Mouse (Mus musculus) bone marrow macrophage, adult 2 months (primary cell): ENCODE results near the gene Gpr171. TPM values are rescaled to one million over a fixed set of nuclear protein-coding genes. Genes with fewer than 3 reads are reported as not detected.
"Not testable (repeated sequence)": the region's sequence is repeated elsewhere in the genome, so short reads cannot be mapped to it uniquely, and the experiment has no call there.

ENCODE experiments used
- H3K27ac ChIP-seq: 2 replicates; pipeline ENCODE4 v1.5.1; 2012; ENCODE audit warnings: low read depth, low read length; ENCODE audit not compliant: insufficient read depth
- H3K4me1 ChIP-seq: 2 replicates; pipeline ENCODE4 v1.6.1; 2012; ENCODE audit warnings: low read length; ENCODE audit not compliant: control insufficient read depth, insufficient read depth
- H3K4me3 ChIP-seq: 2 replicates; pipeline ENCODE4 v1.5.1; 2012; ENCODE audit warnings: mild to moderate bottlenecking, low read length, moderate library complexity; ENCODE audit not compliant: insufficient read depth
- CTCF ChIP-seq: IDR thresholded peaks from 2 replicates; pipeline ENCODE4 v1.5.1; 2012; ENCODE audit warnings: low read depth, mild to moderate bottlenecking, low read length, moderate library complexity
- POLR2A ChIP-seq: IDR thresholded peaks from 2 replicates; pipeline ENCODE4 v1.6.1; 2012; ENCODE audit warnings: mild to moderate bottlenecking, low read depth, low read length, borderline replicate concordance
- polyA plus RNA-seq: library from polyadenylated mRNA; stranded (reverse); fragments of >200 nt; gene quantifications from 2 replicates; pipeline ENCODE4 v1.2.4, GENCODE M21; 2012; ENCODE audit not compliant: missing spikeins, insufficient read depth, insufficient read length

Gpr171 gene
- 0.98 and 1.1 TPM in 2 replicates for polyA plus RNA-seq

DNA sequence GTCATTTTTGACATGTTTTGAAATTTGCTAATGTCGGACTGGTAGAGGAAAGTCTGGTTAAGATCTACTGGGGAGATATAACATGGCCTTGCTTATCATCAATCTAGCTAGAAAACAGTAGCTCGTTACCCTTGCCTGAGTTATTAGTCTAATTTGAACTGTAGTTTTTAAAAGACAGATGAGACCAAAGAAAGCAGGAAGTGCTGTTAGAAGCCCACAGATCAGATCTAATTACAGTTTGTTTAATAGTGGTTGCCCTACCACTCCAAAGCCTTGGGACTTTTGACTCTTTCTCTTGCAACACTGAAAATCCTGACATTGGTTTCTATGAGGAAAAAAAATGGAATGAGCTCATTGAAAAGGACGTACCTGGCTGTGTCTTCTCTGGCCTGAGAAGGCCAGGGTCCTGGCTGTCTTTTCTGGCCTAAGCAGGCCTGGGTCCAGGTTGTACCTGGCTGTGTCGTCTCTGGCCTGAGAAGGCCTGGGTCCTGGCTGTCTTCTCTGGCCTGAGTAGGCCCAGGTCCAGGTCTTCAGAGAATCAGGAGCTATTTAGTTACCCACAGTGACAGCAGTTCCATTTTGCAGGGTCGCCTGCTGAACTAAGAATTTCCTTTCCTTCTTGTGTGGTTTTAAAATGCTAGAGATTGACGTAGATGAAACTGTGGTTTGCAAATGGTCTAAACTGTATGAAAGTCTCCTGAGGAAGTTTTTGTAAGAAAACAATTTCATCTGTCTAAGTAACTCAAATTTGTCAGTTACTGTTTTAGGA, at the start of gene Gpr171:
TSS of gene Gpr171 (minus strand) at position 604 of the 769 bp plus-strand sequence.
- H3K4me3 ChIP-seq: no peak within 1 kb of the TSS
- no peak for TF ChIP-seq POLR2A
- TF ChIP-seq CTCF: no peak
- peaks cover 6% of the 10 kb centered on the region for H3K4me1 ChIP-seq
- no peak within 1 kb of the TSS for H3K27ac ChIP-seq

DNA sequence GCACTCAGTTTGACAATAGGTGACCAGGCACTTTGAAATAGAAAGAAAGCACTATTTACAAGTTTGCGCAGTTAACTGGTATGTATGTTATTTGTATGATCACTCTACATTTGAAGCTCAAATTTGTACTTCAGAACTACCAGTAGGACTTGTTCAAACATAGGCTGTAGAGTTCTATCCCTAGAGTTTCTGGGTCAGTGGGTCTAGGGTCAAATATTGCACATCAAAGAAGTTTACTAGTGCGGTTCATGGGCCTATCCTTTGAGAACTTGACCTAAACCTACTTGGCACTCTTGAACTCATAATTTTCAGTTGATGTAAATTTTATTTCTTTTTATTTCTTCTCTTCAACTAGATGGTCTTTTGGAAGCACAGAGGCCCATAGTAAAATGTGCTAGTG, 49.0 kb upstream of the Gpr171 start:
- TF ChIP-seq POLR2A: no peak
- no peak for TF ChIP-seq CTCF
- Histone ChIP-seq H3K27ac (no peak overlapping the region), H3K4me3 (no peak overlapping the region), H3K4me1 (peaks cover 18% of the 10 kb centered on the region)

DNA sequence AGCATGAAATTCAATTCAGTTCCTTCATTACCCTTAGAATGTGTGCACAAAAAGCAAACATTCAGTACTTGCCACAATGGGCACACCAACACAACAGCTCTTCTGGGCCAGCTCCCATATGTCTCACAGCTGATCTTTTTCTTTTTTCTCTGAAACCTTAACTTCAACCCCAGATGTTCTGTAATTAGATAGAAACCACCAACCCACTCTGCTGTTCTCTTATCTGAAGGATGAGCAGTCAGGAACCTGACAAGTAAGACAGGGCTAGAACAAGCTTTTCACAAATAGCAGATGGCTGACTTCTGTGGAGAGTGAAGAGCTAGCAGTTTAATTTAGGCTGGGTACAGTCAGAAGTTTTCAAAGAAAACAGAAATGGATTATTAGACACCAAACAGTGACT, 48.0 kb upstream of the Gpr171 start:
- Histone ChIP-seq H3K4me3 (no peak overlapping the region), H3K27ac (no peak overlapping the region), H3K4me1 (peaks cover 15% of the 10 kb centered on the region)
- TF ChIP-seq POLR2A (no peak), CTCF (no peak)

DNA sequence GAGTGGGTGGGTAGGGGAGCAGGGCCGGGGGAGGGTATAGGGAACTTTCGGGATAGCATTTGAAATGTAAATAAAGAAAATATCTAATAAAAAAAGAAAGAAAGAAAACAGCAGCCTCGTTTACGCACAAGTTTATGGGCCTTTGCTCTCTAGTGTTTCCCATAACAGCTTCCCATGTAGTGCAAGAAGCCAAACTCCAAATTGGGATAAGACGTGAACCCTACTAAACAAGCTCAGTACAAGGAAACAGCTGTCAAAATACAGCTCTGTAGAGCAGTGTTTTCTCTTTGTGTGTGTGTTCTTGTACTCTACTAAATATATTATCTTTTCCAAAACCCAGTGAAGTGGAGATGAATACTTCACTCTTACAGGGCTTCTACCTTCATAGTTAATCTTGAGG, 43.6 kb upstream of the Gpr171 start:
- no peak overlapping the region for H3K4me3 ChIP-seq
- H3K4me1 ChIP-seq: peaks cover 3% of the 10 kb centered on the region; the same call in 1 of the 2 replicates
- H3K27ac ChIP-seq: no peak overlapping the region
- TF ChIP-seq CTCF (no peak), POLR2A (no peak)

DNA sequence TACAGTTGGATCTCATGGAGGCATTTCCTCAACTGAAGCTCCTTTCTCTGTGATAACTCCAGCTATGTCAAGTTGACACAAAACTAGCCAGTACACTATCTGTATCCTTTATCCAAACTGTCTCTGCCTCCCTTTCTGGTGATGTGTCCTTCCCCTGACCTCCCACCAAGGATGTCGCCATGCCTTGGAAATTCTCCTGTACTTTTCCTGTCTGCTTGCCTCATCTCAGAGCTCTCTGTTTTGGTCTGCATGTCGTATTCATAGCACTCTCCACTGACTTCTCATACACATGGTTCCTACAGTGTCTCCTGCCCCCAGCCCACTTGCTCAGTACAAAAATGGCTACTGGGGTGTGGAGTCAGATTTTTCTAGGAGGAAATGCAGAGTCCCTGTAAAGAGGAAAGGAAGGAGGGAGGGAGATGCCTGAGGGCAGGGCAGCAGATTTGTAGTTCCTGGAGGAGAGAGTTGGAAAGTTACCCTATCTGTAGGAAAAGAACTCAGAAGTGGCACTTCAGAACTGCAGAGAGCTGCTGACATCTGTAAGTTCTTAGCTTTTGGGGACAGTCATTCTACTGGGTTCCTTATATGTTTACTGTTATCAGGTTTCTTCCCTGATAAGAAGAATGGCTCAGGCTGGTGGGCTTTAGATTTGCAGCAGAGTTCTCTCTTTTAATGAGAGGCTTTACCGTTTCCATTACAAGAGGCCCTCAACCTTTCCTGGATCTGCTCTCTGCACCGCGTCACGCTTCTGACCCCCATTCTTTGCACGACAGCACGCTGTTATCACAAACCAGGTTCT, 40.1 kb upstream of the Gpr171 start:
- H3K4me1 ChIP-seq: peaks cover 3% of the 10 kb centered on the region; the same call in 1 of the 2 replicates
- no peak overlapping the region for H3K27ac ChIP-seq
- TF ChIP-seq POLR2A: no peak
- TF ChIP-seq CTCF: no peak
- H3K4me3 ChIP-seq: no peak overlapping the region

DNA sequence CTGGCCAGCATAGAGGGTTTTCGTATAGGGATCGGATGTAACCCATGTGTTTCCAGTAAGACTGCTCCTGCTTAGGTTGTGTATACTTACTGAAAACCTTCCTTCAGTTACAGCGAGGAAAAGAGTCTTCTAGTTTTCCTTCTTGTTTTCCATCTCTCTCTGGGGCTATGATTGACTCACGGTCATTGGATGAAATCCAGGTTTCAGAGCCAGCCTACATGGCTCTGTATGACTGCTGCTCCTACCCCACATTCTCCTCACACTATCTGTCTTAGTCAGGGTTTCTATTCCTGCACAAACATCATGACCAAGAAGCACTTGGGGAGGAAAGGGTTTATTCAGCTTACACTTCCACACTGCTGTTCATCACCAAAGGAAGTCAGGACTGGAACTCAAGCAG, 39.3 kb upstream of the Gpr171 start:
- H3K4me1 ChIP-seq, H3K4me3 ChIP-seq, H3K27ac ChIP-seq: not testable (repeated sequence)

DNA sequence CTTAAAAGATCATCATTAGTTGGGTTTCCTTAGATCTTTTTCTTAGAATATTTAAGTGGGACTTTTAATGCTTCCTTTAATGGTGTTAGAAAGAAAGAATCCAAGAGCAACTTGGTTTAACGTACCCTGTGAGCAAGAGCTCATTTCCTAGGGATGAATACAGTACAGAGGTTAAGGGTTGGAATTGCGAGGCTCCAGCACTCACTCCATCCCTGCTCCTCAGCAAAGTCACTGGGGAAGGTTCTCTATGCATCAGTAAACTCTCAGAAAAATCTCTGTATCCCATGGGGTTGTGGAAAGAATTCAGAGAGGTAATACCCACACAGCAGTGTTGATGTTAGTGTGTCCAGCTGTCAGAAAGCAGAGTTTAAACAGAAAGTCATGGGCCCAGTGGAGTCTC, 38.5 kb upstream of the Gpr171 start:
- H3K4me3 ChIP-seq: no peak overlapping the region
- H3K27ac ChIP-seq: no peak overlapping the region
- TF ChIP-seq POLR2A (no peak), CTCF (no peak)
- H3K4me1 ChIP-seq: peaks cover 7% of the 10 kb centered on the region

DNA sequence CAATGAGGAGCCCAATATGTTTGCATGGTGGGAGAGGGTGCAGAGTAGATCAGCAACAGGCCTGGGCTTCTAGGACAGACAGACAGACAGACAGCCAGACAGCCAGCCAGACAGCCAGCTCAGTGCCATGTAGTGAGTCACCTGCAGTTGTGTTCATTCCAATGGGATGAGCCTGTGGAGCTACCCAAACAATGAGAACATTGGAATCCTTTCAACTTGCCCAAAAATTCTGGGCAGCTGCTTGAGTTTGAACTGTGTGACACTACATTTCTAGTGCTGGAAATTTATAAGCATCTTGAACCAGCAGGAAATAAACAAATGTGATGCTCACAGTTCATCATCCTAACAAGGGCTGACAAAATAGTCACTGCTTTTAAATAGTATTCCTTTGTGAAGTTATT, 38.0 kb upstream of the Gpr171 start:
- Histone ChIP-seq H3K4me3 (no peak overlapping the region), H3K27ac (no peak overlapping the region), H3K4me1 (peaks cover 7% of the 10 kb centered on the region)
- TF ChIP-seq POLR2A: no peak
- no peak for TF ChIP-seq CTCF

DNA sequence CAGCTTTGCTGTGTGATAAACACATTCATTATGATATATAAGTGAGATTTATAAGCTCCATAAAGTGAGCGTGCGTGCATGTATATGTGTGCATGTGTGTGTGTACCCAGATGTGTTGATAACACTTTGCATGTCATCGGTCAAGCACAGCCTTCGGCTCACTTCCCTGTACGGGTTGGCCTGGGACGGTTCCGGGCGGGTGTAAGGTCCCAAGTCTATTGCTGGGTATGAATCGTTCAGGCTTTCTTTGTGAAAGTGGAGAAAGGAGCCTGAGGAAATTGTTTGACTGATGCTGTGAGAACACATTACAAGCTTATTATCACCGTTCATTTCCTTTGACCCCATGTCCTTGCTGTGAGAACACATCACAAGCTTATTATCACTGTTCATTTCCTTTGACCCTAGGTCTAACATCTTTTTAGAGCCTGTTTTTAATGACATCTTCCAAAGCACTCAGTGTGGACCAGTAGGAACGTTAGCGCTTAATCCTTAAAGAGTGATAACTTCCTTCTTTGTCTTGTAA, 37.4 kb upstream of the Gpr171 start:
- H3K4me1 ChIP-seq: peaks cover 7% of the 10 kb centered on the region
- no peak overlapping the region for H3K27ac ChIP-seq
- H3K4me3 ChIP-seq: no peak overlapping the region
- no peak for TF ChIP-seq POLR2A
- no peak for TF ChIP-seq CTCF

DNA sequence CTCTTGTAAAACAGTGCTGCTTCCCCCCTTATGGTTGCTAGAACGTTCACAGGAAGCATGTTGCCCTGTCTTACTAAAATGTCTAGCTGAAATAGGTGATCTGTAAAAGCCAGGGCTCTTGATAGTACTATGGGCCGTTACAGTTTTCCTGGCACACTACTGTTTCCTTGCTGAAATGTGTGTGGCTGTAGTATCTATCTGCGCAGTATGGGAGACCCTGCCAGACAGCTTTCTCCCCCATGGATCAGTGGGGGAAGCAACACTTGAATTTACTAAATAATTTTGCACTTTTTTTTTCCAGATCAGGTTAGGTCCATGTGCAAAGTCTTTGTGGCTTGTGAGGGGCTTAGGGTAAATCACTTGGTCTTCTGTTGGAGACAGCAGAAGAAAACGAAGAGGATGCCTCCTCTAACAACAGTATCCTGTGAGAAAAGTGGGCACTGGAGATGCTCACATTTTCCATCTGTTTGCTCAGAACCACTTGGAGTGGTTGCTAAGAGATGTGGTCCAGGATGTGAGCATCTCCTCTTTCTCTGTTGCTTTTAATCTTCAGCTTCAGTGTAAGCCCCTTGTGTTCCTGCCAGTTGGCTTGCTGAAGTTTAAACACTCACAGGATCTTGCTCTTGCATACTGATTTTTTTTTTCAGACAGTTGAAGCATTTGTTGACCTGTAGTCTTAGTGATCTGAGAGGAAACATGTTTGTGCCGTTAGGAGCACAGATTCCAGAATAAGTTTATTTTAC, 34.5 kb upstream of the Gpr171 start:
- no peak overlapping the region for H3K4me3 ChIP-seq
- no peak for TF ChIP-seq CTCF
- TF ChIP-seq POLR2A: no peak
- H3K4me1 ChIP-seq: peaks cover 7% of the 10 kb centered on the region
- H3K27ac ChIP-seq: no peak overlapping the region
